Mouse (Mus musculus): ENCODE measurements around the gene Spag6l.
A peak's percentile ranks its signal among the peaks of the same experiment; 100 is the strongest.
"Not testable (repeated sequence)": the region's sequence is repeated elsewhere in the genome, so short reads cannot be mapped to it uniquely, and the experiment has no call there.

Gene Spag6l

GRCm38 (mm10) chr16:16828757-16829615 lies at the start of gene Spag6l:
Gene Spag6l, minus strand, starts transcription at chr16:16829456.
- peak in 1 of 2 experiments; percentile 2 for DNase-seq (ENCODE audit: low spot score in 2 of 2)

DNA sequence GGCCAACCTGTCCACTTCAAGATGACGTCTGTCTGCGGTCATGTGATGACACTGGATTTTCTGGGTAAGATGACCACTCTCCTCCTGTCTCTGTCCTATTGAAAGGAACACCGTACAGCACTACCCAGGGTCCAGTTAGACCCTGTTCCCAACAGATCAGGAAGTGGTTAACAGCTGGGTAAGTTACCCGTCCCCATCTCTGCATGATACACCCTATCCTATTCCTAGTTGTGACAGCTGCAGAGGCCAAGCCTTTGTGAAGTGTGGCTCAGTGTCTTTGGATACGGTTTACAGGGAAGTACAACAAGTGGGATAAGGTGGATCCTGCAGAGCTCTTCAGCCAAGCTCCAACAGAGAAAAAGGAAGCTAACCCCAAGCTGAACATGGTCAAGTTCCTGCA lies 49.8 kb upstream of the Spag6l start:
- no peak for DNase-seq (ENCODE audit: low spot score in 2 of 2)

GRCm38 (mm10) chr16:16870617-16871331 lies 41.5 kb upstream of the Spag6l start, which contains the start of the genes Top3b and Vpreb1:
Gene Top3b, plus strand, starts transcription at chr16:16870736.
Gene Vpreb1, minus strand, starts transcription at chr16:16870843.
- peak; percentile 75 to 89 for DNase-seq (ENCODE audit: low spot score in 2 of 2)

GRCm38 (mm10) chr16:16870241-16870616 lies 41.0 kb upstream of the Spag6l start:
- no peak for DNase-seq (ENCODE audit: low spot score in 2 of 2)

- no peak for DNase-seq (ENCODE audit: low spot score in 2 of 2)
Observed at GRCm38 (mm10) chr16:16865696-16866561, 36.7 kb upstream of the Spag6l start.

- DNase-seq (ENCODE audit: low spot score in 2 of 2) = no peak
Observed at GRCm38 (mm10) chr16:16865217-16865616, 36.0 kb upstream of the Spag6l start.

DNA sequence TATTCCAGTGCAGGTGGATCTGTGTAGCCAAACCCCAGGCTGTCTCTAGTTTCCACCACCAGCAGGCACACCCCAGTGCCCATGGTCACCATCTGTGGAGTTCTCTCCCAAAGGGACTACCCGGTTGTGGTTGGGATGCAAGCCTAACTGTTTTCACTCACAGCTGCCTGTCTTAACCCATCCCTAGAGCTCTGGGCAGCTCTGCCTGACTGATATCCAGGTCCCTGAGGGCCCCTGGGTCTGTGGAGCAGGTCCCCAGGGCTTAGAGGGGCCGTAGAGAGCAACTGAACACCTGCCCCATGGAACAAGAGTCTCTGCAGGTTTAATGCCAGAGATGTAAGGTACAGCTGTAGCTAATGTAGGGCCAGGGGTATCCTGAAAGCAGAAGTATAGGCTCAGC lies 34.7 kb upstream of the Spag6l start, which contains the start of gene Igll1:
Gene Igll1, minus strand, starts transcription at position 8 of the 400 bp plus-strand sequence.
- no peak for DNase-seq (ENCODE audit: low spot score in 2 of 2)

GRCm38 (mm10) chr16:16862288-16862687 lies 33.0 kb upstream of the Spag6l start:
- DNase-seq (ENCODE audit: low spot score in 2 of 2) = no peak

DNA sequence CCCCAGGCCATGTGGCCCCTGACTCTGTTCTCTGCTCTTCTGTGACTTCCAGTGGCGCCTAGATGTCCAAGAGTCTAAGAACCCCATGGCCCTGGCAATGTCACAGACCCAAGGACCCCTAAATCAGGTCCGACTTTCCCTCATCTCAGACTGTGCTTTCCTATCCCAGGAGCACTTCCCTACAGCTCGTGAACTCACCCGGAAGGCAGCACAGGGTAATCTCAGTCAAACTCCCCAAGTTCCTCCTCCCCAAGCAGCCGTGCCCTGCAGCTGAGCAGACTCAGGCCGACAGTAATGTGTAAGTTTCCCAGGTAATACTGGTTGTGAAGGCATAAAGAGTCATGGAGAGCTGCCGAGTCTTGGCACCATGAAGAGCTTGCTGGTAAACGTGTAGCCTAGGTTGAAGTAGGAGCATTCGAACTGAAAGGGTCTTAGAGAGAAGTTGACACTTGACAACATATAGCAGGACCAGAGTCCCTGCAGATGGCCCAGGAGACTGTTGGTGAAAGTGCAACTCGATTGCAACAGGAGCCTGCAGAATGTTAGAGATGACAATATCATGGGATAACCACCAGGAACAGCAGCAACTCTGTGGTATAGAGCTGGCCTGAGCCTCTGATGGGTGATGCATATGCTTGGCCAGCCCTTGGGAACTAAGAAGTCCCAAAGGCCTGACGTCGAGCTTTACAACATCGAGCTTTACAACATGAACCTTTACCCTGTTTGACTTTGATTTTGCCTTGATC lies 27.6 kb upstream of the Spag6l start:
- no peak for DNase-seq (ENCODE audit: low spot score in 2 of 2)

- not testable (repeated sequence) for DNase-seq (ENCODE audit: low spot score in 2 of 2)
Observed at GRCm38 (mm10) chr16:16856054-16856453, 26.8 kb upstream of the Spag6l start.

- no peak for DNase-seq (ENCODE audit: low spot score in 2 of 2)
Observed at GRCm38 (mm10) chr16:16855541-16855940, 26.3 kb upstream of the Spag6l start.

DNA sequence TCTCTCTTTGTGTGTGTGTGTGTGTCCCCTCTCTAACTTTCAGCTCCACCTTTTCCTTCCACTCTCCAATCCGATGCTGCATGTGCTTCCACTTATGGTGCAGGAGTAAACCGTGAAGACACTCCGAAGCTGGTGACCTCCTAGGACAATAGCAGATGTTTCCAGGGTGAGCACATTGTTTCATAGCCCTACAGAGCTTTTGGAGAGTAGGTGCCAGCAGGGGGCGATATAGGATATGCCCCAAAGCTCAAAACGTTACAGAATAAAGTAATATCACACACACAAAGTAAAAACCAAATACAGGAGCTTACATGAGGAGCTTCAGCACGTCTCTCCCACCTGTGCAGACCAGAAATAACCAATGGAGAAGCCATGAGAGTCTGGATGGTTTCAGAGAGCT lies 25.6 kb upstream of the Spag6l start:
- DNase-seq (ENCODE audit: low spot score in 2 of 2) = peak; percentile 28 to 33

- DNase-seq (ENCODE audit: low spot score in 2 of 2) = no peak
Observed at GRCm38 (mm10) chr16:16852411-16852810, 23.2 kb upstream of the Spag6l start.

DNA sequence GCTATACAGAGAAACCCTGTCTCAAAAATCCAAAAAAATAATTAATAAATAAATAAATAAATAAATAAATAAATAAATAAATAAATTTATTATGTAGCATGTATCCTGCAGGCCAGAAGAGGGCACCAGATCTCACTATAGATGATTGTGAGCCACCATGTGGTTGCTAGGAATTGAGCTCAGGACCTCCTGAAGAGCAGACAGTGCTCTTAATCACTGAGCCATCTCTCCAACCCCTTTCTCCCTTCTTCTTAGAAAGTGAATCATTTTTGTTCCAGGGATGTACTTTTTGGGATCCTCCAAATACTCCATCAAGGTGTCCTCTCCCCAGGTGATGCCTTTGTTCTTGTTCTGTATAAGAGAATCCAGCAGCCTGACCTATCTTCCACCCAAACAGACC lies 19.9 kb upstream of the Spag6l start:
- DNase-seq (ENCODE audit: low spot score in 2 of 2) = no peak

GRCm38 (mm10) chr16:16829671-16830070 lies 415 bp upstream of the Spag6l start:
- DNase-seq (ENCODE audit: low spot score in 2 of 2) = no peak

- no peak for DNase-seq (ENCODE audit: low spot score in 2 of 2)
Observed at GRCm38 (mm10) chr16:16826223-16826622, 3.0 kb downstream of the Spag6l start.

DNA sequence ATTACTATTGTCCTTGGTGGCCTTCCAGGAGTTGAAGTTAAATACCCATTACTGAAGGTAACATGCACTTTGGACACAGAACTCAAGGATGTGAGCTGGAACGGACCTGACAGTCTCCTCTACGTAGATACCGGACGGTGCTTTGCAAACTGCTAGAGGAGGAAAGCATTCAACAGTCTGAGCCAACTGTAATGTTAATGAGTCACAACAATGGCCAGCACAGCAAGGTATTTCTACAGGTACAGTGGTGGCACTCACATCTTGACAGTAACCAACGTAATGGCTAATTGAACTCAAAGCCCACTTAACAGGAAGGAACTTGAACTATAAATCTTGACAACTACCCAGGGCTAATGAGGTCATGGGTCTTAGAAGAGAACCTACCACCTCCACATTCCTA lies 3.8 kb downstream of the Spag6l start:
- DNase-seq (ENCODE audit: low spot score in 2 of 2) = no peak

- DNase-seq (ENCODE audit: low spot score in 2 of 2) = no peak
Observed at GRCm38 (mm10) chr16:16806325-16806724, 22.9 kb downstream of the Spag6l start.
